Mouse (Mus musculus) bone marrow, adult 2 months (tissue): ENCODE results near the gene Med10.

Experiments used
- CTCF ChIP-seq: fragments of 200-500 bp; IDR thresholded peaks from 2 replicates; pipeline ENCODE4 v1.5.1; 2011; ENCODE audit warnings: low read length, control low read depth; ENCODE audit not compliant: control insufficient read depth, insufficient read depth
- POLR2A ChIP-seq: fragments of 200-500 bp; IDR thresholded peaks from 2 replicates; pipeline ENCODE4 v1.6.1; 2011; ENCODE audit warnings: low read depth, mild to moderate bottlenecking, control low read depth, low read length, borderline replicate concordance; ENCODE audit not compliant: control insufficient read depth

- no peak for TF ChIP-seq POLR2A
- no peak for TF ChIP-seq CTCF
Observed at GRCm38 (mm10) chr13:69758979-69759378, 43.2 kb upstream of the Med10 start.
